Mouse (Mus musculus) urinary bladder, adult 2 months (tissue): Measurements from ENCODE around the gene Abca13. TPM values are rescaled to one million over a fixed set of nuclear protein-coding genes. Genes with fewer than 3 reads are reported as not detected.

Experiments used
- DNase-seq: peaks from one replicate; pipeline ENCODE4 v3.0.0; 2022; ENCODE audit warnings: low spot score
- polyA plus RNA-seq: library from polyadenylated mRNA; depleted of rRNA; stranded (reverse); fragments of >200 nt; gene quantifications from 2 replicates; pipeline ENCODE4 v1.2.3, GENCODE M21; 2012

Abca13 gene
- polyA plus RNA-seq, 1 experiment, result under 0.01 TPM

- no peak for DNase-seq
Observed at GRCm38 (mm10) chr11:9533189-9533588, 341.4 kb downstream of the Abca13 start.

DNA sequence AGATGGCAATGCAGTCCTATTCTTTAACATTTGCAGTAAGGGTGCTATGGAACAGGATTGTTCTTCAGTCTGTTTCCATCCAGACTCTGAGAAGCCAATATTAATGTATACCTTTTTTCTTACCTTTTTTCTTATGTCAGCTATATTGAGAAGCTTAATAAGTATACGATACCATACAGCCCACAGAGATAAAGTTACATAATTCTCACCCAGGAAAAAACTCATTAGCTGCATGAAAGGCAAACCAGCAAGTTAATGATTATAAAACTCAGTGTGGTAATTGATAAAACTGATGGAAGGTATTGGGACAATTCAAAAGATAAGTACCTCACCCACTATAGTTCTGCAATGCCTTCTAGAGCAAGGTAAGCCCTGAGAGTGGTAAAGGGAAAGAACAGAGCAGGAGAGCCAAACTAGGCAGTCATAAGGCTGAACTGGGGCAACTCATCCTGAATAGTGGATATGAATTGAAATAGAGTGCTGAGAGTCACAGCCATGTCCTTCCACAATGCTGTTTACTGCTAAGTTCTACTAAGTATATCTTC lies 342.0 kb downstream of the Abca13 start:
- no peak for DNase-seq

- no peak for DNase-seq
Observed at GRCm38 (mm10) chr11:9536811-9537210, 345.1 kb downstream of the Abca13 start.

DNA sequence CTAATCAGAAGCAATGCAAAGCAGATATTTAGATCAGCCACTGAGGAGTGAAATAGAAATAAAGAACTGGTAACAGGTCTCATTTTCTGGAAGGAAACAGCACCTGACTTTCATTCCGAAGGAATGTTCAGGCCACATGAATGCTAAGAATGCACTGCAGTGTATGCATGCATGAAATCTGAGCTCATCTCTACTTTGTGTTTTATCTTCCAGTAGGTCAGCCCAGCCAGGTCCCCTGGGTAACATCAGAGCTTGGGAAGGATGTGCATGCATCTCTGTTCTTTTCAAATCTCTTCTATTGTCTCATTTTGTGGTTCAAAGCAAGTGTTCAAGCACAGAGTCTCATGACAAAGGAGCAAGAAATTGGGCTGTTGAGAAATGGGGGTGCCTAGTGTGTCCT lies 346.6 kb downstream of the Abca13 start:
- DNase-seq, result no peak

- no peak for DNase-seq
Observed at GRCm38 (mm10) chr11:9560026-9560425, 368.3 kb downstream of the Abca13 start.

DNA sequence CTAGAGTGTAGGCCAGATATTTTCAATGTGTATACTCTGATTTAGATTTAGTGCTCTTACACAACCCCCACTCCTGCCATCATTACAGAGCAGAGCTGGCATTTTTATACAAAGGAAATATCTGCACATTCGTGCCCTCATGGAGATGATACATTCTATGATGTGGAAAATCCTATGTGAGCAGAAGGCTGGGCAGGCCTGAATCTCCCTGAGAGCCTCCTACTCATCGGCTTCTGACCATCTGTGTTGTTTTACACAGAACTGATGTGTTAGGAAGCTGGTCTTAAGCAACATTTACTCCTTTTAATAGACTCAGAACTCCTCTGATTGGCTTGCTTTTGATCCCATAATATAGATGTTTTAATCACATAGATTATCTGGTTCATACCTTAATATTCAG lies 376.6 kb downstream of the Abca13 start:
- no peak for DNase-seq

GRCm38 (mm10) chr11:9570319-9570718 lies 378.6 kb downstream of the Abca13 start:
- DNase-seq, result no peak

GRCm38 (mm10) chr11:9574894-9575293 lies 383.2 kb downstream of the Abca13 start:
- no peak for DNase-seq

GRCm38 (mm10) chr11:9591757-9592316 lies 400.1 kb downstream of the Abca13 start:
- DNase-seq, result no peak

DNA sequence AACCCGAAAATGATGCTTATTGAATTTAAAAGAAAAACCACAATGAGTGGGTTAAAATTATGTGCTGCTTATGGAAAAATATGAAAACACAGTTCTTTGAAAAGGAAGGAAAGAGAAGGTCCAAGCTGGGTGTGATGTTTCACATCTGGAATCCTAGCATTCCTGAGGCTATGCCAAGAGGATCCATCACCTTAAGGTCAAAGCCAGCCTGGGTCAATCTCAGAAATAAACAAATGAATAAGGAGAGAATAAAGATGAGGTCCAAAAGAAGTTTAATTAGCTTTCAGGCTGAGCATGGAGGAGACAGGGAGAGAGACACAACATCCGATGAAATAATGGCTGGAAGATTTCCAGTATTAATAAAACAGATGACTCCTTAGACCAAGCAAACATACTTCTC lies 405.6 kb downstream of the Abca13 start:
- DNase-seq, result no peak

GRCm38 (mm10) chr11:9601096-9601495 lies 409.4 kb downstream of the Abca13 start:
- no peak for DNase-seq

GRCm38 (mm10) chr11:9602137-9602536 lies 410.4 kb downstream of the Abca13 start:
- DNase-seq, result no peak

DNA sequence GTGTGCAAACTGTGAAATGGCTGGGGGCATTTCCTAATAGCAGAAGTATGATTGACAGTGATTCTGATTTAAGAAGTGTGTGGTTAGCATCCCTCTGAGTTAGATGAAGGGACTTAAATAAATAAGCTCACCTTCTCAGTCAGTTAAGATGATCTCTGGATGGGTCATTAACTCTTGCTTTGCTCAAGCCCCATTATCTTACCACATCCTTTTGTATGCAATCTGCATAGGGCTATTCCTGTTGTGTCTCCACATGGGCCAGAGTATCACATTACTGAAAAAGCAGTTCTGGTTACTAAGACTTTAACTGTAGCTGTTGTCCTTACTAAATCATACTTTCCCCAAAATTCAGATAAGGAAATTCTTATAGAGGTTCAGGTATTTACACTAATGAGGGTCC lies 416.5 kb downstream of the Abca13 start:
- DNase-seq, result no peak

DNA sequence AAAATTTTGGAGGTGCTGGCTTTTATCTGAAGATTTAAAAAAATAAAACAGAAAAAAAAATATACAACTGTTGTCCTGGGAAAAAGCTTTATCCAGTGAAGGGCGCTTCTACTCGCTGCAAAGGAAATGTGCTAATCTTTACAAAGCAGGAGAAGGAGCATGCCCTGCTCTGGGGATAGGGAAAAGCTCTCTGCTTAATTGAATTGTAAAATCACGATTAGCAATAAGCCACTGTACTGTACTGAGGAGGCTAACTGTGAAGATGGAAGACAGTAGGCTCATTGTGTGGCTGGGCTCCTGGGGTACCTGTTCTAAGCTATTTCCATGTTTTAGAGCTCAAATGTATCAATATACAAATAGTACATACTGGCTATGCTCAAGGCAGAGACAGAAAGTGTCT lies 417.3 kb downstream of the Abca13 start:
- DNase-seq, result no peak

GRCm38 (mm10) chr11:9616133-9616532 lies 424.4 kb downstream of the Abca13 start:
- no peak for DNase-seq

- DNase-seq, result no peak
Observed at GRCm38 (mm10) chr11:9616665-9617064, 424.9 kb downstream of the Abca13 start.

- no peak for DNase-seq
Observed at GRCm38 (mm10) chr11:9619986-9620385, 428.2 kb downstream of the Abca13 start.

- DNase-seq, result no peak
Observed at GRCm38 (mm10) chr11:9622888-9623287, 431.1 kb downstream of the Abca13 start.

DNA sequence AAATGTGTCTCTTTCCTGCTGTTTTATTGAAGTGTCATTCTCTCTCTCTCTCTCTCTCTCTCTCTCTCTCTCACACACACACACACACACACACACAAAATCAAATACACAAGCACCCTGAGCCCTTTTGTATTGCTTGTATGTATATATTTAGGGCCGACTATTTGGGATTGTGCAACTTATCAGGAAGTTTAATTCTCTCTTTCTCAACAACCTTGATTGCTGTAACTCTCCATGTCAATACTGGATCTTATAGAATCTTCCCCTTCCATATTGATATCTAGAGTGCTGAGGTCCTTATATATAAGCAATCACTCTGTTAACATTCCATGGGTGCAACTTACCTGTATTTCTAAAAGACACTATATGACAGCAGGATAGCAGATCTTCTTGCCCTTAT lies 433.0 kb downstream of the Abca13 start:
- no peak for DNase-seq

DNA sequence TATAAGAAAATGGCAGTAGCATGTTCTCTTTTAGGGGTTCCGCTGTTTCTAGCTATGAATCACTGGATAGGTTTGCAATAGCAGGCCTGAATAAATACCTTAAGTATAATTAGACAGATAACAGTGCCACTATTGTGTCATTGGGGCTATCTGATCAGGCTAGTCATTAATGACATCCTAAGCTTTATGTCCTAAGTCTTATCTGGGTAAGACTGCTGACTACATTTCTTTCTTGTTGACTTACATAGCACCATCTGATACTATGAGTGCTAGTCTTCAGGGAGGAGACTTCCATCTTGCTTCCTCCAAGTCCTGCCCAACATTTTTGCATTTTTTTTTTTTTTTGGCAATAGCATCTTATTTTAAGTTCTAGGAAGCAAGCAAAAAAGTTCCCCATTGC lies 434.1 kb downstream of the Abca13 start:
- DNase-seq, result no peak

DNA sequence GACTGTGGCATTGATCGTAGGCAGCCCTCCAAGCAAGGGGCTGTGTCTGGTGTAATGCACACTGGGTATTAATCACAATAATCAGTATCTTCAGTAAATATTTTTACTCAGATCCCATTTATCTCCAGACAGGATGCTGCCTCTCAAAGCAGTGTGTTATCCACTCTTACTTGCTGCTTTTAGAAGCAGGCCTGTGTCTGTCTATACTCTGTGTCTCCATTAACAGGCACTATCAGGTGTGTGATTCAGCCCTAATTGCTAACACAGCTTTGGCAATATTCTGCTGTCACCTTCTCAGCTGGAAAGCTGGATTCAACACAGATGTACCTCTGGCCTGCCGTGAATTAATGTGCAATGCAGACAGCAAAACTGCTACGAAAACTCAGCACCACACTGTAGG lies 455.5 kb downstream of the Abca13 start:
- no peak for DNase-seq

DNA sequence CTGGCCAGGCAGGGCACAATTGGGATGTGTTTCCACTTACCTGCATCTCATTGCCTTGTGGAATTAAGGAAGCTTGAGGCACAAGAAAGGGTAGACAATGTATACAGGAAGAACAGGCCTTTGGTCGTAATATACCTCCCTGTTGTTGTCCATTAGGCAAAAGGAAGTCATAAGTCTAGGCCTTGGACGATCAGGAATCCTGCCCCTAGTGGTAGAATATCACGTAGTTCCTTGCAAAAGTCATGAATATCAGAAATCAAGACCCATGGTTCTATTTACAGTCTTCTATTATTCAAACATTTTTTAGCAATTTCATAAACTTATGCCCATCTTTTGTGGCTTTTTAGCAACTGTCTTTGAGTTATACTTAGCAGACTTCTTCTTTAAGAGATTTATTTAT lies 456.2 kb downstream of the Abca13 start:
- no peak for DNase-seq

GRCm38 (mm10) chr11:9666648-9667255 lies 475.0 kb downstream of the Abca13 start:
- no peak for DNase-seq

- no peak for DNase-seq
Observed at GRCm38 (mm10) chr11:9669430-9669829, 477.7 kb downstream of the Abca13 start.
